Mouse (Mus musculus) layer of hippocampus, adult 9-10 months (tissue): ENCODE results near the gene Pcgf2.
"Not testable (repeated sequence)": the region's sequence is repeated elsewhere in the genome, so short reads cannot be mapped to it uniquely, and the experiment has no call there.

Source experiments
- DNase-seq: peaks from one replicate; pipeline ENCODE4 v3.0.0; 2022; ENCODE audit warnings: low spot score

Gene Pcgf2

DNA sequence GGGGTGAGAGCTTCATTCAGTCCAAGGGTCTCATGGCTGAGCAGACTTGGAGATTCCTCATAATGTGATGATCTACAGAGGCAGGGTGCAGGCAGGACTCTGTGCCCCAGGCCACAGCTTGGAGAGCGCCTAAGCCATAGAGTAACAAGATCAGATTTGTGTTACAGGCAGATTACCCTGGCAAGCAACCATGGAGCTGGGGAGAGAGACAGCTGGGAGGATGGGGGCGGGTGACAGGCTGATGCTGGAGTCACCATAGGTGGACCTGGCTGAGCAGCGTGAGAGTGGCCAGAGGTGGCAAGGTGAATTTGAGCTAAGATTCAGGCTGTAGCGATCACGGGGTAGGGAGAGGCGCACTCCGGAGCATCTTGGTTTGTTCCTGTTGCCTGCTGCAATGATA is 32.1 kb downstream of the Pcgf2 start:
- no peak for DNase-seq

DNA sequence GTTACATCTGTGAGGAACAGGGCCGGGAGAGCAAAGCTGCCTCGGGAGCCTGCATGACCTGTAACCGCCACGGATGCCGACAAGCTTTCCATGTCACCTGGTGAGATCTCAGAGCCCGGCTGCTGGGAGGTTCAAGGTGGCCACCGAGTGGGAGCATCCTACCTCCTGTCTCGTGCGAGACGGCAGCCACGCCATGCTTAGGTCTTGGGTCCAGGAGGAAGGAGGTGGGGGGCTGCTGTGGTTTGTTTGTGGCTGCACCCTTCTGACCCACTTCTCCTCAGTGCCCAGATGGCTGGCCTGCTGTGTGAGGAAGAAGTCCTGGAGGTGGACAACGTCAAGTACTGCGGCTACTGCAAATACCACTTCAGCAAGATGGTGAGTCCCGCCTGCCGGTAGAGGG is 33.5 kb downstream of the Pcgf2 start:
- DNase-seq = no peak

DNA sequence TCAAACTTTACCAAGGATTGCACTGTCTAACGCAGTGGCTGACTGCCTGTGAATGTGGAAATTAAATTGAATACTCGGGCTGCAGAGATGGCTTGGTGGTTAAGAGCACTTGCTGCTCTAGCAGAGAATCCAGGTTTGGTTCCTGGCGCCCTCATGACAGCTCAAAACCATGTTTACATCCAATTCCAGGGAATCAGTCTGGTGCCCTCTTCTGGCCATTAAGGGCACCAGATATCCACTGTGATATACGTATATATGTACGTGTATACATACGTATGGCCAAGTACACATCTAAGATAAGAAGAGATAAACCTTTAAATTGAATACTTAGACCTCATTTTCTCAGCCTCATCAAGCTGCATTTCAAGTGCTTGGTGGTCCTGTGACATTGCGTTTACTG is 34.1 kb downstream of the Pcgf2 start:
- no peak for DNase-seq

DNA sequence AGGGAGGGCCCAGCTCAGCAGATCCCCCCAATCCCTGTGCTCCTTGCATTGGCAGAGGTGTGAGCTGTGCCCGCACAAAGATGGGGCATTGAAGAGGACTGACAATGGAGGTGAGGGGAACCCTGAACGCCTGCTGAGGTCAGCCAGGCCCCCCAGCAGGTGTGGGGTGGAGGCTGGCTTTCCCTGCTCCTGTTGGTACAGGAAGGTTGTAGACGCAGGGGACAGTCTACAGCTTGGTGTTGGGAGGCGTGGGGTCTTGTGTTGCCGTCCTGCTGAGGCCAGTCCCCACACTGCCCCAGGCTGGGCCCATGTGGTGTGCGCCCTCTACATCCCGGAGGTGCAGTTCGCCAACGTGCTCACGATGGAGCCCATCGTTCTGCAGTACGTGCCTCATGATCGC is 34.9 kb downstream of the Pcgf2 start:
- DNase-seq = no peak

DNA sequence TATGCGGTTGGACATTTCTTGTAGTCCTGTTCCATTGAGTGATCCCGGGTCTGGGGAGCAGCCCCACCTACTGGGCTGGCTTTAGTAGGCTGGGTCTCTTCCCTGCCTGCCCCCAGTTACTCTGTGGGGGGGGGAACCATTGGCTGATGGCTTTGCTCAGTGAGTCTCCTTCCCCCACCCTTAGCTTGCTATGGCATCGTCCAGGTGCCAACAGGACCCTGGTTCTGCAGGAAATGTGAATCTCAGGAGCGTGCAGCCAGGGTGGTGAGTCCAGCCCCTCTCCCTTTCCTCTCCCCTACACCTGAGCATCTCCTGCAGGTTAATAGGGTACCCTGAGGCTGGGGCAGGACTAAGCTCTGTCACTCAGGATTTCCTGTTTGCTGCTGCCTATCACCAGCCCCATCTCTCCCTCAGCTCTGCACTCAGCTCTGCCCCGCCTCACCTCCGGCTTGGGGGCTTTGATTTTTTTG is 35.5 kb downstream of the Pcgf2 start:
- no peak for DNase-seq

DNA sequence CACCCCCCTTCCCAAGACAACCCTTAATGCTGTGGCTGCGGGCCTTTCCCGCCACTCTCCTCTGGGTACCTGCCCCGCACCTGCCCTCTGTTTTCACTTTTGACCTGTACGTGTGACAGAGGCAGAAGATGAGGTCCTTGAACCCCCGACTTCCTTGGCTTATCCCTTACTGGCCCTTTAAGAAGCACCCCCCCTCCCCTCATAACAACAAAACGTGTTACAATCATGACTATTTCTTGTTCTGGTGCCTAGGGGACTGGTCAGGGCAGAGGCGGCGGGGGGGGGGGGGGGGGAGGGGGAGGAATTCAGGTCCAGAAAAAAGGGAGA is 36.0 kb downstream of the Pcgf2 start:
- DNase-seq = no peak

DNA sequence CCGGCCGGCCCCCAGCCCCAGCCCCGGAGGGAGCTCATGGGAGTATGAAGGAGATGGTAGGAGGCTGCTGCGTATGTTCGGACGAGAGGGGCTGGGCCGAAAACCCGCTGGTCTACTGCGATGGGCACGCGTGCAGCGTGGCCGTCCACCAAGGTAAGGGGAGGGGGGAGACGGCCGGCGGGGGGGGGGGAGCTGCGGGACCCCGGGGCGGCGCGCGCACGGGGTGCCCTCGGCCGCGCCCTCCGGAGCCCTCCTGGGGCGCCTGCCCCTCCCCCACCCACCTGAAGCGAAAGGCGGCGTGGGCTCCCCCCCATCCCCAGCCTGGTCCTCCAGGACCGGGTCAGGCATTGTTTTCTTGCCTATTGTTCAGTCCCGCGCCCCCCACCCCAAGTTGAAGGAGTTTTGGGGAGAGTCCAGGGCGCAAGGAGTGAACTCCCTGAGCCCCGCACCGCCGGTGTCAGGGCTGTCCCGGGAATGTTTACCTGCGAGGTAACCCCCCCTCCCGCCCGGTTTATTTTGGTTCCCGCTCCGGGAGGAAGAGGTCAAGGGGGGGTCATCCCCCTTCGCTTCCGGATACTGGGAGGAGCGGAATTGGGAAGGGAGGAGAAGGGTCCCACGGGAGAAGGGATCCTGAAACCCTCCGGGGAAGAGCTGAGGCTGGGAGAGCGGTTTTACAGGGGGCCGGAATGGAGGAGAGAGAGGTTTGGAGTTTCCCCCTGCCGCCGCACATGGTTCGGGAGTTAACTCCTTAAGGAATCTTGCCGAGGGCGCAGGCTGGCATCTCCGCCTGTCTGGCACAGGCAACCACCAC is 36.6 kb downstream of the Pcgf2 start:
- no peak for DNase-seq

DNA sequence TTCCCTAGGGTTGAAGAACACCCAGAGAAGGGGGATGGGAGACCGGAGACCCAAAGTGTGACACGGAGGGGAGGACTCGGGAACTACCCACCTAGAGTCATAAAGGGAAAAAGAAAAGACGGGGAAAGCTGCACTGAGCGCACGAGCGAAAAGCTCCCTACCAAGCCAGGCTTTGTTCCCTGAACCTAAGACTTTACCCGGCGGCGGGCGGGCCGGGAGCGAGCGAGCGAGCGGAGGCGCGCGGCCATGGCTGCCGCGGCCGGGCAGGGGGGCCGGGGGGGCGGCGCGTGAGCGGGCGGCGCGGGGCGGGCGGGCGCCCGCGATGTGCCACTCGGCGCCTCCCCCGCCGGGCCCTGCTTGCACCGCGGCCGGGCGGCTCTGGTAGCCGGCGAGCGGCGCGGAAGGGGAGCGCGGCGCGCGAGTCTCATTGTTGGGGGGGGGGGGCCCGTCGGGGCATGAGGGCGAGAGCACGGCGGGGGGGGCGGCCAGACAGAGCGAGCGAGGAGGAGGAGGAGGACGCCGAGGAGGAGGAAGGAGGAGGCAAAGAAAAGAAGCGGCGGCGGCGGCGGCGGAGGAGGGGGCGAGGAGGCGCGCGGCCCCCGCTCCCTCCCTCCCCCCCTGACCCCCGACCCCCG is 37.3 kb downstream of the Pcgf2 start, which contains the start of gene Mllt6:
Mllt6 (plus strand) TSS at position 522 of the 635 bp plus-strand sequence.
- DNase-seq = no peak

DNA sequence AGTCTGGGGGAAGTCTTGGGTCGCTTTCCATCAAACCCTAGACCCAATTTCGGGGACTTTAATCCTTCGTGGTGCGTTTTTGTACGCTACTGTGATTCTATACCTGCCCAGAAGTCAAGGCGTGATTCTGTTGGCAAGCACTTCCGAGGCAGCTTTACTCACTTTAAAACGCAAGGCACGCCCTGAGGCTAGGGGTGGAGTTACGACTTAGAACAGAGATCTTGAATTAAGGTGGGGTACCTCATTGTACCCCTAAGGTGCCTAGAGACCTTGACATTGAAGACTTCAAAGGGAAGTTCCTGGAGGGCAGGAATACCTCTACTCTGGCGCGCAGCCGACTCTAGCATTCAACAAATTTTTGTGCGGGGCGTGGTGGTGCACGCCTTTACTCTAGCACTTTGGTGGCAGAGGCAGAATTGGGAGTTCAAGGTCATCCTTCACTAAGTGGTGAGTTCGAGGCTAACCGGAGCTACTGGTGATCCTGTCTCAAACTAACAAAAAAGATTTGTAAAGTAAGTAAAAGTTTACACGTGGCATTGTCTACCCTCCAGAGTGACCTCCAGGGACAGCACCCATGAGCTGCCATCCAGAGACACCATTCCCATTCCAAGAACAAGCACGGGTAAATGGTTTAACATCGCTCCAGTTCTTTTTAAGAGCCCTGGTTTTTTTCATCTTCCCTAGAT is 37.9 kb downstream of the Pcgf2 start:
- DNase-seq = no peak

DNA sequence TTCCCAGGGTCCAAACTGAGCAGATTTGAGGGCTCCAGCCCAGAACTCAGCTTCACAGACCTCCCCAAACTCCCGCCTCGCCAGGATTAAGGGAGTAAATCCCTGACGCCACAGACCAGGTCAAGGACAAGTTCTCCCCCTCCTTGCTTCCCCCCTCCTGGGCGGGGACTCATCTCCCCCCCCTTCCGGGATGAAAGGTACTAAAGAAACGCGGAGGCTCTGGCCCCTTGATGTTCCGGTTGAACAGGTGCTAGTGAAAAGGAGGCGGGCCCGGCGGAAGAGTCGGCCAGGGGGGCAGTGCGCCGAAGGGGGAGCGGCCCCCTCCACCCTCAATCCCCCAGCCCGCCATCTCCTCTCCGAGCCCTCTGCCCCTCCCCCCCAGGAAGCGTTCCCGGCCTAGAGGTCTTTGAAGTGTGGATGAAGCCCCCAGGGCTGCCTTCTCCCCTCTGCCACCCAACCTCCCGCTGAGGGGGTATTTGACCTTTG is 38.6 kb downstream of the Pcgf2 start:
- no peak for DNase-seq

DNA sequence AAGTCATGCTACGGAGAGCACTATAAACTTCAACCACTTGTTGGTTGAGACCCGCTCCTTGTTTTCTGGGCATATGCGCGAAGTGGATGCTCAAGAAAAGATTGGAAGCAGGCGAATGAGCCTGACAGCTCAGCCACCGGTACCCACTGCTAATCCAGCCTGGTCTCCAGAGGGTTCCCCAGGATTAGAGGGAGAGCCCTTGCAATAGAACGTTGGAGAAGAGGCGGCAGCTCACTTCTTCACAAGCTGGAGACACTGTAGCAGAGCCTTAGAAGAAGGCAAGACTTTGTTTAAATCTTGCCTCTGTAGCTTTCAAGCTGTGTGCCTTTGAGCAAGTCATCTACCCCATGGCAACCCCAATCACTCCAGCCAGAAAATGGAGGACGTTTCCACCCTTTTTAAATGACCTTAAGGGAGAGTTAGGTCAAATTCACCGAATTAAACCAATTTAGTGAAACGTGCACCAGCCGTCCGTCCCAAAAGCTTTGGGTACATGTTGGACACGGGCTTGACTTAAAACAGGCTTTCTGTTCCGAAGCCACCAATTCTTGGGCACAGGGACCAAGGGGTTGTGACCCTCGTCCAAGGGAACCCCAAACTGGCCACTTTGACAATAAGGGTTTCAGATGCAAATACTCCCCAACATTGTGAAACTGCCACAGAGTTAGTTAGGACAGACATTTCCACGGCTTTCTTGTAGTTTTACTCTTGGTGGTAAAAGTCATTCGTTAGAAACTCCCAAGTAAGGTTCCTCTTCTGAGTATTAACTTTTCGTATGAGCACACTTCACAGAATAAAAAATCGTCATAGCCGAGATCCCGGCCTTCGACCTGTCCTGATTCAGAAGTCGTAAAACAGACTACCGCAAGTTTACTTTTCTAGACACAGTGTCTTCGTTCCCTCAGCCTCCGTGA is 39.3 kb downstream of the Pcgf2 start:
- no peak for DNase-seq

DNA sequence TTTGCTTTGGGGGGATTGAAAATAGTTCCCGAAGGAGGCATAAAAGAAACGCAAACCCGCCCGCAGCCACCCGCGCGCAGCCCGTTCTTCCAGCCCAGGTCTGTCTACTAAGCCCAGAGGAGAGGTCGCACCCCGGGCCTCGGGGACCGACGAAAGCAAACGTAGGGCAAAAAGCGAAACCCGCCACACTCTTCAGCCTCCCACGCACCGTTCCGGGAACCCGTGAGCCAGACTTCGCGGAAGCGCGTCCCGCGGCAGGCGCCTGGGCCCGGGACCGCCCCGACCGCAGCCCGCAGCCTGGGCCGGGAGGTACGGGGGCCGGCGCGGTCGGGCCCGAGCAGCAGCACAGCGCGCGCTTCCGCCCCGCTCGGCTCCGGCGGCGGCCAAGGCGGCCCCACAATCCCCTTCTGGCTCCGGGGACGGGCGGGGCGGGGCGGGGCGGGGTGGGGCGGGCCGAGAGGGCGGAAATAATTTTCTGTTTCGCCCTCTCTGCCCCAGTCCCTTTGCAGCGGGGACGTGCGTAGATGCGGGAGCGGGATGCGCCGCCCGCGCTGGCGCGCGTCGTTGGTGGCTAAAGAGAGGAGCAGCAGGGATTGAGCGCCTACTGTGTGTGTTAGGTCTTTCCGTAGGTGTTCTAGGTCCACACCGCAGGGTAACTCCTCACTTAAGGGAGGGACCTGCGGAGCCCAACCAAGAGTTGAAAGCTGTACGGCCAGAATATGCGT is 40.1 kb downstream of the Pcgf2 start:
- DNase-seq = no peak

DNA sequence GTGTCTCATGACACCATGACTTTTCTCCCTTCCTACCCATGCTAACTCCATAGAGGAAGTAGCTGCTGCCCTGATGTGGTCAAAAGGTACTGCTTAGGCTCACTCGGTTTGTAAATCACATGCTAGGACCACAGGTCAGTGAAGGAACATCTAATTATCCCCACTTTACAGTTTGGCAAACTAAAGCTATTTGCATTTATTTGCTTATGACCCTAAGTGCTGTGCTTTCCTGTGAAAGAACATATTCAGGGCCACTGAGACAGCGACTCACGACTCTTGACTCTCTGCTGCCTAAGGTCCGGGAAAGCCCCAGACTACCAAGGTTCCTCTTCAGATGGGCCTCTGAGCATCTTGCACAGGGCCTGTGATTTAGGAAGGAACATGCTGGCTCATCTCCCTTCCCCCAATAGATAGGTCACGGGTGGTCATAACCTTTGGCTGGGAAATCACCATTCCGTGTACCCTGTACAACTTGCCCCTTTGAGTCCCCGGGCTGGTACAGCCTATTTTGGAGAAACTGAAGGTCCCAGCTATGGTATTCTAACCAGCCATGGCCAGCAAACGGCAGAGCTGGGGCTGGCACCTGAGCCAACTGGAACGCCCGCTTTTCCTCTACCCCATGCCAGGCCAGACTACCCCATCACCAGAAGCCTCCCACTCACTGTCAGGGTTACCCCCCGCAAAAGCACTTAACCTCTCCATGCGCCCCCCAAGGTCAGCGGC is 40.9 kb downstream of the Pcgf2 start:
- DNase-seq = no peak

DNA sequence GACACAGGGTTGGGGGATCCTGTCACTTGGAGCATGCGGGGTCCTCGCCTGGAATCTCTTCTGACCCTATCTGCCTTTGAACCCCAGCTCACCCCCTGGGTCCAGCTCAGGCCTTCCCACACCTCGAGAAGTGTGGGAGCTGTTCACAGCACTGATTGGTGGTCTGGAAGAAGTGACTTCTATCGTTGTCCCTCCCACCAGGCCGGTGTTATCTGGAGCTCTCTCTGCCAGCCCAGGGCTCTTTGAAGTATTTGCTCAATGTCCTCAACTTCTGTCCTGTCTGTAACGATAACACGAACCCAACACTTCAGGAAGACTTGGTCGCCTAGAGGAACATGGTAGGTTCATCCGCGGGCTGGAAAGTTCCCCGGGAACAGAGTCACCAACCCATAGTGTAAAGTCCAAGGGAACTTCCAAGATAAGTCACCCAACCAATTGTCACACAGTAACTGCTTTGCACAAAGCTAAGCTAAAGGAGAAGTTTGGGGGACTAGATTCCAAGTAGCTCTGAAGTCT is 41.5 kb downstream of the Pcgf2 start:
- DNase-seq = no peak

DNA sequence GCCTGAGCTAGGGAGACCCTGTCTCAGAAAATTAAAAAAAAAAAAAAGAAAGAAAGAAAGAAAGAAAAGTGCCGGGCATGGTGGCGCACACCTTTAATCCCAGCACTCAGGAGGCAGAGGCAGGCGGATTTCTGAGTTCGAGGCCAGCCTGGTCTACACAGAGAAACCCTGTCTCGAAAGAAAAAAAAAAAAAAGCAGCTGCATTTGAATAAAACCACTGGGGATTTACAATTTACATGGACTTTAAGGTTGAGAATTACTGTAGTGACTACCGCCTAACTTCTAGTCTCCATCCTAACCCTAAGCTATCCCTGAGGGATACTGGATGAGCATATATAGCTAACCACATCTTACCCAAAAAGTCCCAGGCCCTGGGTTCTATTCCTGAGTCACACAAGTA is 42.3 kb downstream of the Pcgf2 start:
- DNase-seq = not testable (repeated sequence)

DNA sequence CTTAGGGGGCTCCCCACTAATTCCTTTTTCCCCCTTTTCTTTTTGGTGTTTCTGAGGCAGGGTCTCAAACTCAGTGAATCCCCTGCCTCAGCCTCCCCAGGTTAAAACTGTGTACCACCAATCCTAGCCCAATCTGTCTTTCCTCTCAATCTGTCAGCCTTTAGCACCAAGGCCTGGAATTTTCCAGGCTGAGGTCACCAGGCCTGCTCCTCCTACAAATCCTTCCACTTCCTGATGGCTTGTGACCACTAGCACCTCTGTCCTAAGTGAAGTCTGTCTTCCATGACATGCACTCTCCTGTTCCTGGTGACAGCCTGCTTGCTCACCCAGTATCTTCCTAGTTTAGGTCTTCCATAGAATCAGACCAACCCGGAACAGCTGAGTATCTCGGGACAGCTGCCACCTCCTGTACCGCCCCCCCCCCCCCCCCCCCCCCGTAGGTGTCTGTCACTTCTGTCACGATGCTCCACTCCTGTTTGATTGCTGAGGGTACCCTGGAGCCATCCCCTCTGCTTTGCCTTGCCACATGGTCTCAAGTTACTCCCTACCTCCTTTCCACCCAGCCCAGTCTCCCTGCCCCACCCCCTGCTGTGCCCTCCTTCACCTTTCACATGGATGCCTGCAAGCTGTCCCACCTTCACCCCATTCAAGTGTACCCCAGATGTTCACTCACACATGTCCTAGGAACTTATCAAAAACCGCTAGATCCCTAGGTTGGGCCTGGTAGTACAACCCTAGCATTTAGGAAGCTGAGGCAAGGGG is 42.9 kb downstream of the Pcgf2 start:
- DNase-seq = no peak

DNA sequence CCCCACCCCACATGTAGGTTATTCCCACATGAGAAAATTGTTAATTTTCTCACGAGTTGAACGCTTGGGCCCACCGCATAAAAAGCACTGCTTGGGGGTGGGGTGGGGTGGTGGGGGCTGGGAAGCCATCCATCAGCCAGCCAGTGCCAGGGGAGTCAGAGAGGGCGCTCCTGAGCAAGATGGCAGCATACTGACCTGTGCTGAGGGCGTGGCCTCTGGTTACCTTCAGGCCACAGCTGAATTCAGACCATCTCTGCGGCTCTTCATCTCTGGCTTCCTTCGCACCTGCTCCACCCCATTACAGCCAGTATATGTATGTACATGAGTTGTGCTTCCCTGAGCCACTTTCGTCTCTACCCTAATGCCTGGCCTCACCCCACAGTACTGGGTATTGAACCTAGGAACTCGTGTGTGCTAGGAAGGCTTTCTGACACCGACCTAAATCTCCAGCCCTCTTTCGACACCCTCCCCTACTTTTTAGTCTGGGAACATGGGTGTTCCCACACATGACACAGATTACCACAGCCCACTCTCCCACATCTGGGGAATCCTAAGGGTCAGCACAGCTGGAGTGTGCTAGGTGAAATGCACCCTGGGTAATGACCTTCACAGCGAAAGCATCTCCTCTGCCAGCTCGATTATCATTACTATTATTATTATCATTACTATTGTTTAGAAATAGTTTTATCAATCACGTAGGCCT is 43.9 kb downstream of the Pcgf2 start:
- no peak for DNase-seq

DNA sequence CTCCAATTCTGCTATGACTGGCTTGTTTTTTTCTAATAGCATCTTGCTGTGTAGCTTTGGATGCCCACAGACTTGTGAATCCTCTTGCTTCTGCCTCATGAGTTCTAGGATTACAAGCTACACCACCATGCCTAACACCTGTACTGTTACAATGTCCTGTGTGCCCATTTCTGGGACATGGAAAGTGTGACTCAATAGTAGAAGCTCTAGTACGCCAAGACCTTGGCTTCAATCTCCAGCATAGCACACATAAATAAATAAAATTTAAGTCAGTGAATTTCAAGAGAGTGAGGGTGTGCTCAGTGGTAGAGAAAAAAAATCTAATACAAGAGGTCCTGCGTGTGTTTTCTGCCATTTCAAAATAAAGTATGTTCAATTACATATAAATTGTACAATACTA is 46.1 kb downstream of the Pcgf2 start:
- DNase-seq = no peak

DNA sequence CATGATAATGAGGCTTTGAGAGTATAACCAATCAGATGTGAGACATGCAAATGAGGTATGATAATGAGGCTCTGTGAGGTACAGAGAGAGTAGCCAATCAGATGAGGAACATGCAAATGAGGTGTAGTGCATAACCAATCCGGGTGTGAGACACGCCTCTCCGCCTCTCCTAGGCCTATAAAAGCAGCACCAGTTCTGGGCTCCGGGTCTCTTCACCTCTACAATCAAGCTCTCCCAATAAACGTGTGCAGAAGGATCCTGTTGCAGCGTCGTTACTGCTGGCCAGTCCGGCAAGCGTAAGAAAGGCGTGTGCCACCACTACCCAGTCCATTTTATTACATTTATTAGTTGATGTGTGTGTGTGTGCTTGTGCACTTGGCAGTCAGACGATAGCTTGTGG is 46.9 kb downstream of the Pcgf2 start:
- not testable (repeated sequence) for DNase-seq
